Mouse (Mus musculus) forebrain, embryonic 15.5 days (tissue): Measurements from ENCODE around the gene Rhebl1. TPM values are rescaled to one million over a fixed set of nuclear protein-coding genes. Genes with fewer than 3 reads are reported as not detected.

Experiments used
- ATAC-seq: fragments of 200-750 bp; cut with Nextera tagmentation; replicated peaks from 2 replicates; pipeline ENCODE4 v1.8.0; 2017; ENCODE audit warnings: mild to moderate bottlenecking, moderate TSS enrichment, moderate library complexity
- H3K27ac ChIP-seq: fragments of 300-500 bp; sonication (generic); replicated peaks from 2 replicates; pipeline ENCODE4 v1.5.1; 2015; ENCODE audit warnings: mild to moderate bottlenecking, inconsistent platforms
- H3K27me3 ChIP-seq: fragments of 300-500 bp; sonication (generic); 2 replicates; pipeline ENCODE4 v1.6.1; 2015; ENCODE audit warnings: inconsistent platforms
- H3K36me3 ChIP-seq: fragments of 300-500 bp; sonication (generic); 2 replicates; pipeline ENCODE4 v1.6.1; 2015; ENCODE audit warnings: mild to moderate bottlenecking, inconsistent platforms
- H3K4me1 ChIP-seq: fragments of 300-500 bp; sonication (generic); 2 replicates; pipeline ENCODE4 v1.6.1; 2015; ENCODE audit warnings: inconsistent platforms
- H3K4me2 ChIP-seq: fragments of 300-500 bp; sonication (generic); replicated peaks from 2 replicates; pipeline ENCODE4 v1.6.1; 2015; ENCODE audit warnings: mild to moderate bottlenecking, inconsistent platforms
- H3K4me3 ChIP-seq: fragments of 300-500 bp; sonication (generic); 2 replicates; pipeline ENCODE4 v1.5.1; 2015; ENCODE audit warnings: mild to moderate bottlenecking, inconsistent platforms
- H3K9ac ChIP-seq: fragments of 300-500 bp; sonication (generic); replicated peaks from 2 replicates; pipeline ENCODE4 v1.6.1; 2015; ENCODE audit warnings: mild to moderate bottlenecking, inconsistent platforms
- H3K9me3 ChIP-seq: fragments of 300-500 bp; sonication (generic); 2 replicates; pipeline ENCODE4 v1.6.1; 2016; ENCODE audit warnings: inconsistent platforms
- whole genome bisulfite sequencing: fragments of 180-500 bp; shearing (Covaris S2); methylation state at CpG from one replicate; pipeline ENCODE4 v1.1.7; 2015; ENCODE audit warnings: mixed read lengths; 5-methylcytosine and 5-hydroxymethylcytosine counted together
- polyA plus RNA-seq: library from polyadenylated mRNA; unstranded; fragments of >200 nt; fragmentation: Nextera tagmentation; extraction: Ambion mirVana; gene quantifications from 2 replicates; pipeline ENCODE4 v1.2.1, GENCODE M21; 2015

Gene Rhebl1
- polyA plus RNA-seq, 1 experiment from 2014 or later = 42.7 TPM

- Histone ChIP-seq H3K27ac (no peak overlapping the region), H3K9me3 (no peaks in the 10 kb centered on the region), H3K4me1 (peaks cover 36% of the 10 kb centered on the region), H3K9ac (peak overlapping the region; percentile 98; the same call in 1 of the 2 replicates), H3K27me3 (no peaks in the 10 kb centered on the region), H3K4me2 (peak overlapping the region; percentile 85), H3K4me3 (peak overlapping the region; percentile 91), H3K36me3 (peaks cover 42% of the 10 kb centered on the region)
- no peak for ATAC-seq
- WGBS = 68% methylated on average over 6 of the region's 6 CpGs
These were observed 27.0 kb downstream of the Rhebl1 start for GRCm38 (mm10) chr15:98867321-98867720.

GRCm38 (mm10) chr15:98866501-98866900 is 27.8 kb downstream of the Rhebl1 start:
- Histone ChIP-seq H3K36me3 (peaks cover 50% of the 10 kb centered on the region), H3K27me3 (no peaks in the 10 kb centered on the region), H3K4me2 (no peak overlapping the region), H3K9ac (no peak overlapping the region; the same call in 1 of the 2 replicates), H3K4me3 (no peak overlapping the region), H3K9me3 (no peaks in the 10 kb centered on the region), H3K4me1 (peaks cover 36% of the 10 kb centered on the region), H3K27ac (no peak overlapping the region)
- ATAC-seq = no peak
- WGBS = 90% methylated on average over 5 of the region's 5 CpGs

GRCm38 (mm10) chr15:98865771-98866170 is 28.6 kb downstream of the Rhebl1 start:
- no peak overlapping the region for H3K4me2 ChIP-seq
- no peaks in the 10 kb centered on the region for H3K9me3 ChIP-seq
- H3K9ac ChIP-seq = no peak overlapping the region
- no peak overlapping the region for H3K27ac ChIP-seq
- peaks cover 58% of the 10 kb centered on the region for H3K36me3 ChIP-seq
- WGBS = 95% methylated on average over 8 of the region's 8 CpGs
- no peak for ATAC-seq
- no peak overlapping the region for H3K4me3 ChIP-seq
- H3K4me1 ChIP-seq = peaks cover 36% of the 10 kb centered on the region
- H3K27me3 ChIP-seq = no peaks in the 10 kb centered on the region

- Histone ChIP-seq H3K27ac (no peak overlapping the region), H3K4me3 (no peak overlapping the region), H3K36me3 (peaks cover 66% of the 10 kb centered on the region), H3K4me1 (peaks cover 33% of the 10 kb centered on the region), H3K4me2 (no peak overlapping the region), H3K9ac (no peak overlapping the region), H3K27me3 (no peaks in the 10 kb centered on the region), H3K9me3 (no peaks in the 10 kb centered on the region)
- ATAC-seq = no peak
- 94% methylated on average over 6 of the region's 6 CpGs for WGBS
These were observed 29.4 kb downstream of the Rhebl1 start for GRCm38 (mm10) chr15:98864951-98865350.

GRCm38 (mm10) chr15:98863451-98863958 is 30.8 kb downstream of the Rhebl1 start:
- no peak for ATAC-seq
- H3K9me3 ChIP-seq = no peaks in the 10 kb centered on the region
- H3K27ac ChIP-seq = no peak overlapping the region
- WGBS = 91% methylated on average over 12 of the region's 12 CpGs
- H3K4me3 ChIP-seq = no peak overlapping the region
- no peak overlapping the region for H3K9ac ChIP-seq
- no peaks in the 10 kb centered on the region for H3K27me3 ChIP-seq
- peaks cover 19% of the 10 kb centered on the region for H3K4me1 ChIP-seq
- H3K4me2 ChIP-seq = no peak overlapping the region
- peaks cover 80% of the 10 kb centered on the region for H3K36me3 ChIP-seq

- Histone ChIP-seq H3K4me1 (peaks cover 2% of the 10 kb centered on the region; the same call in 1 of the 2 replicates), H3K27me3 (no peaks in the 10 kb centered on the region), H3K9me3 (no peaks in the 10 kb centered on the region), H3K4me2 (no peak overlapping the region), H3K36me3 (peaks cover 96% of the 10 kb centered on the region), H3K9ac (no peak overlapping the region), H3K27ac (no peak overlapping the region), H3K4me3 (no peak overlapping the region)
- ATAC-seq = no peak
- WGBS = 89% methylated on average over 21 of the region's 21 CpGs
These were observed 32.5 kb downstream of the Rhebl1 start for GRCm38 (mm10) chr15:98861701-98862410.

GRCm38 (mm10) chr15:98860921-98861320 is 33.4 kb downstream of the Rhebl1 start:
- H3K4me2 ChIP-seq = no peak overlapping the region
- peaks cover 99% of the 10 kb centered on the region for H3K36me3 ChIP-seq
- no peak overlapping the region for H3K27ac ChIP-seq
- no peaks in the 10 kb centered on the region for H3K4me1 ChIP-seq
- H3K9ac ChIP-seq = no peak overlapping the region
- H3K9me3 ChIP-seq = no peaks in the 10 kb centered on the region
- H3K4me3 ChIP-seq = no peak overlapping the region
- WGBS = 95% methylated on average over 18 of the region's 18 CpGs
- ATAC-seq = no peak
- H3K27me3 ChIP-seq = no peaks in the 10 kb centered on the region

GRCm38 (mm10) chr15:98859319-98860043 is 34.9 kb downstream of the Rhebl1 start:
- Histone ChIP-seq H3K4me1 (no peaks in the 10 kb centered on the region), H3K27me3 (no peaks in the 10 kb centered on the region), H3K9me3 (no peaks in the 10 kb centered on the region), H3K27ac (no peak overlapping the region), H3K9ac (no peak overlapping the region), H3K4me3 (no peak overlapping the region), H3K4me2 (no peak overlapping the region), H3K36me3 (peaks cover 99% of the 10 kb centered on the region)
- 85% methylated on average over 9 of the region's 9 CpGs for WGBS
- ATAC-seq = no peak

GRCm38 (mm10) chr15:98854214-98854613 is 40.1 kb downstream of the Rhebl1 start:
- 94% methylated on average over 16 of the region's 16 CpGs for WGBS
- H3K4me1 ChIP-seq = no peaks in the 10 kb centered on the region
- ATAC-seq = no peak
- no peak overlapping the region for H3K9ac ChIP-seq
- no peak overlapping the region for H3K27ac ChIP-seq
- no peak overlapping the region for H3K4me3 ChIP-seq
- H3K9me3 ChIP-seq = no peaks in the 10 kb centered on the region
- H3K4me2 ChIP-seq = no peak overlapping the region
- H3K36me3 ChIP-seq = peaks cover 99% of the 10 kb centered on the region
- no peaks in the 10 kb centered on the region for H3K27me3 ChIP-seq

- Histone ChIP-seq H3K9ac (no peak overlapping the region), H3K27me3 (no peaks in the 10 kb centered on the region), H3K4me2 (no peak overlapping the region), H3K4me1 (no peaks in the 10 kb centered on the region), H3K27ac (no peak overlapping the region), H3K9me3 (no peaks in the 10 kb centered on the region), H3K36me3 (peaks cover 100% of the 10 kb centered on the region), H3K4me3 (no peak overlapping the region)
- 0 out of 2 replicates have a peak, but pooled peaks have one; percentile 21 for ATAC-seq
- 92% methylated on average over 28 of the region's 28 CpGs for WGBS
These were observed 41.0 kb downstream of the Rhebl1 start for GRCm38 (mm10) chr15:98853161-98853937.

- H3K27ac ChIP-seq = no peak overlapping the region
- ATAC-seq = no peak
- 93% methylated on average over 9 of the region's 9 CpGs for WGBS
- H3K36me3 ChIP-seq = peaks cover 100% of the 10 kb centered on the region
- no peak overlapping the region for H3K4me2 ChIP-seq
- H3K27me3 ChIP-seq = no peaks in the 10 kb centered on the region
- no peaks in the 10 kb centered on the region for H3K9me3 ChIP-seq
- no peaks in the 10 kb centered on the region for H3K4me1 ChIP-seq
- H3K4me3 ChIP-seq = no peak overlapping the region
- H3K9ac ChIP-seq = no peak overlapping the region
These were observed 41.6 kb downstream of the Rhebl1 start for GRCm38 (mm10) chr15:98852733-98853132.

GRCm38 (mm10) chr15:98852071-98852470 is 42.3 kb downstream of the Rhebl1 start:
- H3K36me3 ChIP-seq = peaks cover 100% of the 10 kb centered on the region
- ATAC-seq = no peak
- H3K9ac ChIP-seq = no peak overlapping the region
- H3K27me3 ChIP-seq = no peaks in the 10 kb centered on the region
- H3K9me3 ChIP-seq = no peaks in the 10 kb centered on the region
- H3K4me2 ChIP-seq = no peak overlapping the region
- H3K4me3 ChIP-seq = no peak overlapping the region
- no peaks in the 10 kb centered on the region for H3K4me1 ChIP-seq
- H3K27ac ChIP-seq = no peak overlapping the region
- WGBS = 94% methylated on average over 9 of the region's 9 CpGs
